Mouse (Mus musculus) gastrocnemius, postnatal 36 days (tissue): Measurements from ENCODE around the gene Rln1. TPM values are rescaled to one million over a fixed set of nuclear protein-coding genes. Genes with fewer than 3 reads are reported as not detected.

ENCODE experiments used
- DNase-seq, 2 experiments: peaks; one replicate each; pipeline ENCODE4 v3.0.0; 2022
- intact Hi-C: fragments of 180-260 bp; cut with DNase I; formaldehyde crosslinking; loops from one replicate; pipeline ENCODE4 v1.15.1; 2025
- long read RNA-seq, 2 experiments: library from polyadenylated mRNA; stranded (forward); transcript quantifications; one replicate each; pipeline ENCODE4 v2.0.0; 2021
- total RNA-seq, 2 experiments: library from RNA; stranded (reverse); gene quantifications; 2 replicates each; pipeline ENCODE4 v1.2.3; 2021

Rln1 gene
- not detected for total RNA-seq
- long read RNA-seq, experiment 1 = 0 reads
- long read RNA-seq, experiment 2 = 0 reads

GRCm38 (mm10) chr19:29334068-29334745 is at the start of gene Rln1:
Gene Rln1 (minus strand): TSS chr19:29334670.
- DNase-seq = no peak

GRCm38 (mm10) chr19:29383368-29383767 is 48.9 kb upstream of the Rln1 start:
- no peak for DNase-seq
- intact Hi-C loops = no loop called here

More at GRCm38 (mm10) chr19:29334068-29334745, at the start of gene Rln1:
- intact Hi-C loops = no loop called here

GRCm38 (mm10) chr19:29379839-29380603 is 45.6 kb upstream of the Rln1 start:
- intact Hi-C loops = no loop called here

GRCm38 (mm10) chr19:29376382-29376781 is 41.9 kb upstream of the Rln1 start:
- DNase-seq = no peak
- intact Hi-C loops = no loop called here

More at GRCm38 (mm10) chr19:29379839-29380603, 45.6 kb upstream of the Rln1 start:
- DNase-seq = no peak

GRCm38 (mm10) chr19:29374947-29375346 is 40.5 kb upstream of the Rln1 start:
- intact Hi-C loops = no loop called here
- DNase-seq = no peak

- intact Hi-C loops = no loop called here
- DNase-seq = no peak
Measured at GRCm38 (mm10) chr19:29373438-29373837, 39.0 kb upstream of the Rln1 start.

GRCm38 (mm10) chr19:29372621-29373020 is 38.2 kb upstream of the Rln1 start:
- intact Hi-C loops = no loop called here
- no peak for DNase-seq

- intact Hi-C loops = no loop called here
- no peak for DNase-seq
Measured at GRCm38 (mm10) chr19:29372138-29372537, 37.7 kb upstream of the Rln1 start.

- DNase-seq = no peak
- intact Hi-C loops = no loop called here
Measured at GRCm38 (mm10) chr19:29371284-29372081, 37.0 kb upstream of the Rln1 start.

- intact Hi-C loops = no loop called here
- DNase-seq = no peak
Measured at GRCm38 (mm10) chr19:29370545-29371283, 36.2 kb upstream of the Rln1 start.

- DNase-seq = no peak
- intact Hi-C loops = no loop called here
Measured at GRCm38 (mm10) chr19:29370112-29370511, 35.6 kb upstream of the Rln1 start.

GRCm38 (mm10) chr19:29368671-29369309 is 34.3 kb upstream of the Rln1 start:
- DNase-seq = no peak
- intact Hi-C loops = loop anchor here (5.0 kb wide), 1 partner anchor 194 kb away; no protein-coding TSS in a partner anchor

- DNase-seq = no peak
- intact Hi-C loops = loop anchor here (5.0 kb wide), 1 partner anchor 194 kb away; no protein-coding TSS in a partner anchor
Measured at GRCm38 (mm10) chr19:29368041-29368440, 33.6 kb upstream of the Rln1 start.

GRCm38 (mm10) chr19:29366969-29367622 is 32.6 kb upstream of the Rln1 start, which contains the start of the genes Plgrkt and Cd274:
Gene Plgrkt (minus strand): TSS chr19:29367390.
Gene Cd274 (plus strand): TSS chr19:29367455.
- DNase-seq = peak; percentile 48 to 56
- intact Hi-C loops = loop anchor here (5.0 kb wide), 1 partner anchor 195 kb away; no protein-coding TSS in a partner anchor

- intact Hi-C loops = loop anchor here (5.0 kb wide), 1 partner anchor 196 kb away; no protein-coding TSS in a partner anchor
- no peak for DNase-seq
Measured at GRCm38 (mm10) chr19:29366226-29366968, 31.9 kb upstream of the Rln1 start.

- DNase-seq = no peak
- intact Hi-C loops = loop anchor here (5.0 kb wide), 1 partner anchor 197 kb away; no protein-coding TSS in a partner anchor
Measured at GRCm38 (mm10) chr19:29365105-29365504, 30.6 kb upstream of the Rln1 start.

- intact Hi-C loops = no loop called here
- DNase-seq = no peak
Measured at GRCm38 (mm10) chr19:29364076-29364475, 29.6 kb upstream of the Rln1 start.

- intact Hi-C loops = no loop called here
- DNase-seq = no peak
Measured at GRCm38 (mm10) chr19:29363557-29363956, 29.1 kb upstream of the Rln1 start.
